Mouse (Mus musculus) testis, adult 2 months (tissue): ENCODE data around the gene Thoc3.

Source experiments
- CTCF ChIP-seq: fragments of 200-500 bp; IDR thresholded peaks from 2 replicates; pipeline ENCODE4 v1.5.1; 2012; ENCODE audit warnings: low read depth, mild to moderate bottlenecking, inconsistent platforms, low read length, moderate library complexity; ENCODE audit not compliant: control insufficient read depth, insufficient read depth, insufficient replicate concordance
- POLR2A ChIP-seq: fragments of 200-500 bp; IDR thresholded peaks from 2 replicates; pipeline ENCODE4 v1.6.1; 2012; ENCODE audit warnings: low read depth, mild to moderate bottlenecking, inconsistent platforms, low read length, moderate library complexity; ENCODE audit not compliant: control insufficient read depth

- no peak for TF ChIP-seq CTCF
- TF ChIP-seq POLR2A, result no peak
Observed at GRCm38 (mm10) chr13:54501352-54501751, 32.7 kb upstream of the Thoc3 start.
